Mouse (Mus musculus): ENCODE results near the gene L2hgdh.

DNA sequence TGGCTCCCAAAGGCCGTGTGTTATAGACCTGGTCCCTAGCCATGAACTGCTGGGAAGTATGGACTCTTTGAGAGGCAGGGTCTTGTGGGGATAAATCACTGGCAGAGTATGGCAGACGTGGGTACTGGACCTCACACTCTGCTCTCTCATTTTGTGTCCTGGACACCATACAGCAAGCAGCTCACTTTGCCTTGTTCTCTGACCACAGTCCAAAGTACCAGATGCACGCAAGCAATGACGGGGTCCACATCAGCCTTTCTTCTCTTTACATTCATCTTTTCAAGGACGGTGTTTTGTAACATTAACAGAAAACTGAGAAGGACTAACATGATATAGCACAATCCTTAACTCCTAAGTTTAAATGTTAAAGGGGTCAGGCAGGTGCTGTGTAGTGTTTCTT lies 81.8 kb downstream of the L2hgdh start:
- TF ChIP-seq CTCF (IDR thresholded peaks at IDR 0.05) (no peak), EP300 (IDR thresholded peaks at IDR 0.05) (no peak)

Measured in lung, postnatal 0 days (tissue).